In the genomic region with DNA sequence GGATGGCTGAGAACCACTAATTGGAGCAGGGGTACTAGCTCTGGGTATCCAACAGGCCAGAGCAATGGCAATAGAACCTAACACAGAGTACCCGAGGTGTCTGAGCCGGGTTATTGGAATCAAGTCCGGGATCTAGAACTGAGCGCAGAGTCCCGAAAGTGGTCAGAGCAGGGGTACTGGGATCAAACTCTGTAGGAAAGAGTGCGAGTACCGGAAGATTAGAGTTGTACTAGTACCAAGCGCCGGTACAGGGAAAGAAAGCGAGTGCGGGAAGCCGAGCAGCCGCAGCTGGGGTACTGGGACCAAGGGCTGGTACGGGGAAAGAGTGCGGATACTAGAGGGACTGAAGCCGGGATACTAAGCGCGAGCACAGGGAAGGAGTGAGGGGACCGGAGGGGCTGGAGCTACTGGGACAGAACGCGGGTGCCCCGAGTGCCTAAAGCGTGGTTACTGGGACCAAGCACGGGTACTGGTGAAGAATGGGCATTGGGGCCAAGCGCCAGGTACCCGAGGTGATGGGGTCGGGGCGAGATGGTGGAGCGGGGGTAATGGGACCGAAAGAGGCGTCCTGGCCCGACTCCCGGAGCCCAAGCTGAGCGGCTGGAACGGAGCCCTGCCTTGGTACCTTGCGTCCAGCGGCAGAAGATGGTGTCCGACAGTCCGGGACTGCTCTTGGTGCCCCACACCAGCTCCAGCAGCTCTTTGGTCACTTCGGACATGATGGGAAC, we compare ENCODE assay signal across 8 mouse cellular contexts. TPM values are rescaled to one million over a fixed set of nuclear protein-coding genes. Genes with fewer than 3 reads are reported as not detected.
DNase-seq lines count a peak whose midpoint lies in the region; ATAC-seq and TF ChIP-seq lines count a peak whose summit lies in the region.

No protein-coding gene starts in this region.

- H3K9ac ChIP-seq in embryonic facial prominence, embryonic 14.5 days (ENCODE audit: low read depth, low read length) = peak overlapping the region; percentile 81

- H3K4me1 ChIP-seq in lung, adult 2 months (ENCODE audit: control insufficient read depth, insufficient read depth, low read length) = peaks cover 5% of the 10 kb centered on the region
- H3K4me1 ChIP-seq in embryonic facial prominence, embryonic 14.5 days (ENCODE audit: control insufficient read depth, insufficient read depth, low read length) = no peaks in the 10 kb centered on the region

- no peak for TF ChIP-seq POLR2A in lung, adult 2 months (IDR thresholded peaks at IDR 0.05; ENCODE audit: borderline replicate concordance, extremely low read depth, low read depth, low read length)

- peaks cover 55% of the 10 kb centered on the region for H3K79me2 ChIP-seq in macrophage (ENCODE audit: inconsistent target)

- peak; percentile 66 for ATAC-seq in embryonic facial prominence, embryonic 14.5 days (ENCODE audit: low read depth)

- peak overlapping the region; percentile 98 for H3K4me3 ChIP-seq in lung, adult 2 months (replicated peaks; ENCODE audit: extremely low read depth, low read depth, low read length)
- peak overlapping the region; percentile 91 for H3K4me3 ChIP-seq in embryonic facial prominence, embryonic 14.5 days (ENCODE audit: low read depth, low read length)
- peak overlapping the region; percentile 95 for H3K4me3 ChIP-seq in macrophage (ENCODE audit: inconsistent target)

- no peaks in the 10 kb centered on the region for H3K9me3 ChIP-seq in embryonic facial prominence, embryonic 14.5 days (ENCODE audit: control insufficient read depth, low read length)

- H3K27me3 ChIP-seq in embryonic facial prominence, embryonic 14.5 days (replicated peaks; ENCODE audit: control insufficient read depth, insufficient read depth, low read length) = no peaks in the 10 kb centered on the region

- no peaks in the 10 kb centered on the region for H3K36me3 ChIP-seq in embryonic facial prominence, embryonic 14.5 days (ENCODE audit: control insufficient read depth, insufficient read depth, low read length)
- H3K36me3 ChIP-seq in macrophage (ENCODE audit: inconsistent target) = no peaks in the 10 kb centered on the region

- H3K27ac ChIP-seq in embryonic facial prominence, embryonic 14.5 days (replicated peaks; ENCODE audit: low read depth, low read length) = peak overlapping the region; percentile 58
- H3K27ac ChIP-seq in macrophage = peak overlapping the region; percentile 62

- WGBS in lung, adult 2 months = under 1% methylated on average over 40 of the region's 40 CpGs
- under 1% methylated on average over 37 of the region's 40 CpGs for WGBS in embryonic facial prominence, embryonic 14.5 days
- WGBS in macrophage (ENCODE audit: missing documents) = under 1% methylated on average over 39 of the region's 40 CpGs

- no peak for DNase-seq in lung, adult 2 months
- DNase-seq in lung, postnatal 4 days = no peak
- DNase-seq in ZHBTc4 (ENCODE audit: low read depth, low spot score) = peak; percentile 41
- DNase-seq in embryonic facial prominence, embryonic 14.5 days (ENCODE audit: low spot score) = peak; percentile 17
- DNase-seq in hindlimb bud, embryonic 11.5 days (ENCODE audit: extremely low spot score, low read depth, low spot score) = peak; percentile 16
- DNase-seq in right cerebral cortex, postnatal 4 days = peak; percentile 52
- no peak for DNase-seq in cerebellum, adult 9-10 months

- H3K4me2 ChIP-seq in embryonic facial prominence, embryonic 14.5 days (ENCODE audit: low read depth, low read length) = peak overlapping the region; percentile 76

- no peak for TF ChIP-seq CTCF in lung, adult 2 months (IDR thresholded peaks at IDR 0.05; ENCODE audit: insufficient read depth, low read length)

RNA-seq across cellular contexts. Expression of a gene that starts 0.6 kb away (rescaled TPM):
- polyA plus RNA-seq in lung, adult 2 months (2012; rRNA removed) = 69.2 and 85.3 TPM in 2 replicates
- 28.1 and 29.5 TPM in 2 replicates for polyA plus RNA-seq in embryonic facial prominence, embryonic 14.5 days (2014; fragmentation: Nextera tagmentation; extraction: Ambion mirVana)
- total RNA-seq in macrophage (2018; cell fraction: chromatin; rRNA removed) = 100 to 1,000 TPM in 24 of 26 experiments, 10 to 100 TPM in 2; 93.4 to 180 (median 128) TPM
- total RNA-seq in macrophage (2018; cell fraction: cytosol; rRNA removed) = 10 to 100 TPM; 32.4 to 42.9 (median 36.7) TPM
- total RNA-seq in macrophage (2018; cell fraction: nucleus; rRNA removed) = 100 to 1,000 TPM in 6 of 26 experiments, 10 to 100 TPM in 20; 47.7 to 114 (median 87.8) TPM
- 33.4 to 41.3 TPM (median 37.1 TPM) in 3 replicates for polyA plus RNA-seq in macrophage (2018)

Comparison
In these comparisons a context has a peak if more than half of its experiments do, and no peak if none do; other contexts are left out.
1. DNase-seq: peak in ZHBTc4 (single experiment), embryonic facial prominence, embryonic 14.5 days (single experiment), hindlimb bud, embryonic 11.5 days (single experiment) and right cerebral cortex, postnatal 4 days (single experiment); none in lung, adult 2 months (single experiment), lung, postnatal 4 days (0 of 2) and cerebellum, adult 9-10 months (single experiment).
2. Peak in every context shown above with its lines, with median percentiles within 50 percentile points of each other: H3K4me3 ChIP-seq.